12 mouse cellular contexts compared by ENCODE assay signal in the genomic region with DNA sequence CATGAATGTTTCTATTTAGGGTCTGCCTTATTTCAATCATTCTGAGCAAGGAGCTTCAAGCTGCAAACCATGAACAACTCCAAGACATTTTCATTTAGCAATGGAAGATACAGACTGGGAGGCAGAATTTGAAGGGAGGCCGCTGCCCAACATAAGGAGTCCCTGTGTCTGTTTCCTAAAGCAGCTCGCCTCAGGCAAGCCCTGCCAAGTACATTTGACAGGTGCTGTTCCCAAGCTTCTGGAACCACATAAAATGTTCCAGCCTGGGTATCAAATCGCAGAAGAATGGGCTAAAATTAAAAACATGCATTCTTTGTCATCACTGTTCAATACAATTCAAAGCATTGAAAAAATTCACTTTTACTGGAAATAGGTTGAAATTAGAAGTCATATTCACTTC.
"Had no signal": no experiment of that assay in that cellular context is flagged by ENCODE, and none has a peak within 500 bp of the region (broad histone marks: within the 10 kb centered on the region; RNA-seq: fewer than 3 reads in every experiment).

No protein-coding gene starts in this region.

- DNase-seq: kidney, adult 2 months; kidney, postnatal 14 days; left cerebral cortex, postnatal 4 days; lung, embryonic 14.5 days; lung, postnatal 14 days; retina, postnatal 1 day; right cerebral cortex, postnatal 4 days; spleen, adult 18-20 months; thymus, adult 18-20 months; thymus, postnatal 14 days had no signal

- ATAC-seq: liver, embryonic 12.5 days; midbrain, embryonic 15.5 days had no signal
